Mouse (Mus musculus): ENCODE measurements around the gene Zfp770. TPM values are rescaled to one million over a fixed set of nuclear protein-coding genes. Genes with fewer than 3 reads are reported as not detected.

Gene Zfp770
- polyA plus RNA-seq, 1 experiment from 2014 or later, result 5.5 TPM

Small RNA genes within 50 kb of the gene (microRNA-seq; reads per million reads assigned to microRNA genes)
- not detected for gene Mir7002 (ENCODE audit: borderline number of aligned reads)

Other genes starting within 250 kb of the Zfp770 start
- gene Gjd2, start 187.8 kb downstream of the Zfp770 start, polyA plus RNA-seq (2014; fragmentation: Nextera tagmentation; extraction: Ambion mirVana), result 0.10 and 0.17 TPM in 2 replicates
- 57.3 and 116 TPM in 2 replicates for gene Actc1, start 147.9 kb downstream of the Zfp770 start, polyA plus RNA-seq (2014; fragmentation: Nextera tagmentation; extraction: Ambion mirVana)
- 62.2 and 69.1 TPM in 2 replicates for gene Aqr, start 14.4 kb downstream of the Zfp770 start, polyA plus RNA-seq (2014; fragmentation: Nextera tagmentation; extraction: Ambion mirVana)

Data from embryonic facial prominence, embryonic 11.5 days (tissue).